Mouse (Mus musculus) gastrocnemius, postnatal 25 days (tissue): Measurements from ENCODE around the gene Hapln2. TPM values are rescaled to one million over a fixed set of nuclear protein-coding genes. Genes with fewer than 3 reads are reported as not detected.

Source experiments
- DNase-seq: peaks from one replicate; pipeline ENCODE4 v3.0.0; 2022
- long read RNA-seq, 2 experiments: library from polyadenylated mRNA; stranded (forward); transcript quantifications; one replicate each; pipeline ENCODE4 v2.0.0; 2021
- total RNA-seq, 2 experiments: library from RNA; stranded (reverse); gene quantifications; 1 replicate in 1 of 2; 2 replicates in 1 of 2; pipeline ENCODE4 v1.2.3; 2021

Gene Hapln2
- not detected for total RNA-seq
- long read RNA-seq, experiment 1: 0 reads
- long read RNA-seq, experiment 2: 0 reads

GRCm38 (mm10) chr3:88027434-88028186 is at the start of gene Hapln2:
TSS of gene Hapln2 (minus strand) at chr3:88027583.
- DNase-seq: no peak

GRCm38 (mm10) chr3:88074766-88075165 is 47.4 kb upstream of the Hapln2 start:
- no peak for DNase-seq

DNA sequence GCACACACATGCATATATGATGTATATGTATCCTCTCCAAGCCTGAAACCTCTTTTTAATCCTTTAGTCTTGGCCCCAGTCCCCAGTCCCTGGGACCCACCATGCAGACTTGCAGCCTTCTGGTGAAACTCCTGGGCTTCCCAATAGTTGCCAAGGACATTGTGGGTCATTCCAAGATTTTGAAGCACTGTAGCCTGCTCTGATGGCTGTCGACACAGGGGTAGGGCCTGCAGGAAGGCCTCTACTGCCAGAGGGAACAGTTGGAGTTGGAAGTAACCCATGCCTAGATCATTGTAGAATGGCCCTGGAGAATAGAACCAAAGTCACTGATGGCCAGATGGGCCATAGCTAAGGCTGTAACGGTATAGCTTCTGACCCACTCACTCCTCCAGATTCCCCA is 47.0 kb upstream of the Hapln2 start:
- DNase-seq: no peak

- no peak for DNase-seq
Measured at GRCm38 (mm10) chr3:88073631-88074030, 46.2 kb upstream of the Hapln2 start.

GRCm38 (mm10) chr3:88071783-88072182 is 44.4 kb upstream of the Hapln2 start:
- DNase-seq: peak; percentile 69

DNA sequence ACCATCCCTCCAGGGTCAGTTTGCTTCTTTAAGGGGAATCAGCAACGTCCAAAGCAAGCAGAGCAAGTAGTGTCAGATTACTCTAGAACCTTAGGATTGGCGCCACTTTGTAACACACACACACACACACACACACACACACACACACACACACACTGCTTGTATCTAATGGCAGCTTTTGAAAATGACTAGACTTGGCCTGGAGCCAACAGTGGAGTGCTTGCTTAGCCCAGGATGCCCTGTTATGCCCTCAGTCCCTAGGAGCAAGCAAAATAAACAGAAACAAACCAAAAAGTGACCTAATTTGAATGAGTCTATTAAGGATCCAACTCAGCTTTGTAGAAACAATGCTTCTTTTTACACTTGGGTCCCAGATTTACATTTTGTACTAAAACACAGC is 41.0 kb upstream of the Hapln2 start:
- DNase-seq: no peak

- peak; percentile 82 for DNase-seq
Measured at GRCm38 (mm10) chr3:88057902-88058696, 30.7 kb upstream of the Hapln2 start, which contains the start of gene Naxe. TSS of gene Naxe (minus strand) at chr3:88058495.

DNA sequence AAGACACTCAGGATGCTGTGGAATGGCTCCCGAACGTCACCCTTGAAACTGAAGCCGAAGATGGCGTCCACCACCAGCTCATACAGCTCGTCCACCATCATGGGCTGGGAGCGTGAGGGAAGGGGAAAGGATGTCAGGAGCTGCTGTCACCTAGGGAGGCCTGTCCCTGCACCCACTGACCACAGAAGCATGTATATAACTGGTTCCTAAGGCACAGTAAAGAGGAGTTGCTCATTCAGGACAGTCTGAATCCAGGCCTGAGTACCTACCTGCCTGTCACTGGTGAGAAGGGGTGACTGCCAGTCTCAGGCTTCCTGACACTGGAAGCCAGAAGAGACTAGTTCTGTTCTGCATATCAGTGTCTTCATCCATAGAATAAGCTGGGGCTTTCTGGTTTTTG is 29.6 kb upstream of the Hapln2 start:
- no peak for DNase-seq

DNA sequence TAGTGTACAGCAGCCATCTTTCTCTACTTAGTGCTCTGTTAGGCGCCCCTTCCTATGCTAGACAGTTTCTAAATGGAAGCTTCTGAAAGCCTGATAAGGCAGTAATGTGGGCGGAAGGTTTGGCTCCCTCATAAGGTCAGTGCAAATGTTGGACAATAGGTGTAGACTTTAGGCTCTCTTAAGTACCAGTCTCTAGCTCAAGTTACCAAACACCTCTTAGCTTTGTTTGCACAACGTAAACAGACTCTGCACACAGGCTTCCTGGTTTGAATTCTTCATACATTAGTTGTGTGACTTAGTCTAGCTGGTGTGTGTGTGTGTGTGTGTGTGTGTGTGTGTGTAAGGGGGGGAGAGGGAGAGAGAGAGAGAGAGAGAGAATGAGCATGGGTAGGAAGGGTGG is 22.1 kb upstream of the Hapln2 start:
- no peak for DNase-seq

- DNase-seq: peak; percentile 75
Measured at GRCm38 (mm10) chr3:88042661-88043421, 15.5 kb upstream of the Hapln2 start, which contains the start of gene Gpatch4. TSS of gene Gpatch4 (plus strand) at chr3:88043108.

GRCm38 (mm10) chr3:88035561-88036293 is 8.3 kb upstream of the Hapln2 start:
- DNase-seq: no peak

GRCm38 (mm10) chr3:88033506-88033905 is 6.1 kb upstream of the Hapln2 start:
- no peak for DNase-seq

DNA sequence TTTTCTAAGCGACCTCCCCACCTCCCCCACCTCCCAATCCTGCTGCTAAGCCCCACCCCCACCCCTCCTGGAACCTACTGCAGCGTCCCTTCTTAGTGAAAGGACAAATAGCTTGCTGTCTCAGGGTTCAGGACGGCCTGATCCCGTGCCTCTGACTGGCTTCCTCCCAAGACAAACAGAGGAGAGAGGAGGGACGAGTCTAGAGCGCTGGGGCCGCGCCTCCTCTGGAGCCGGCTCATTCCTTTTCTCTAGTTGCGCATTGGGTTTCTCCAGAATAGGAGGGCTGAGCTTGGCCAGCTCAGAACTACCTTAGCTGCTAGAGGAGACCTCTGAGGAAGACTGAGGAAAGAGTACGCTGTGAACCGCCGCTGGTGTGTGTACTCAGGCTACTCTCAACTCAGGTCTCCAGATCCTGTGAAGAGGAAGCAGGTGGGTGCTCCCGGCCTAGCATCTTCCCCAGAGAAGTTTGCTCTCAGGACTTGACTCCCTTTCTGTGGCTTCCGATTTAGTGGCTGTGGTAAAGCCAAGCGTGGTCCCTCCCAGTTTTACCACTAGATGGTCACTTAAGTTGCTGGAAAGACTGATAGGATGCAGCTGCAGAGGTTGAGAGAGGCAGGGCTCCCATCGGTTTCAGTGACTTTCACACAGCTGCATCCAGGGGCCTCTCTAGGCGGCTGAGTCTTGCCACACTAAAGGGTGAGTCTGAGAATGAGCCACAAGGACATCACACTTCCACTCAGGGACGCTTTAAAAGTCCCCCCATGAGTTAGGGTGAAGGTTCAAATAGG is 3.4 kb upstream of the Hapln2 start:
- DNase-seq: peak; percentile 38

GRCm38 (mm10) chr3:88026823-88027222 is 560 bp downstream of the Hapln2 start:
- DNase-seq: no peak

- DNase-seq: no peak
Measured at GRCm38 (mm10) chr3:88023192-88024074, 4.0 kb downstream of the Hapln2 start.

DNA sequence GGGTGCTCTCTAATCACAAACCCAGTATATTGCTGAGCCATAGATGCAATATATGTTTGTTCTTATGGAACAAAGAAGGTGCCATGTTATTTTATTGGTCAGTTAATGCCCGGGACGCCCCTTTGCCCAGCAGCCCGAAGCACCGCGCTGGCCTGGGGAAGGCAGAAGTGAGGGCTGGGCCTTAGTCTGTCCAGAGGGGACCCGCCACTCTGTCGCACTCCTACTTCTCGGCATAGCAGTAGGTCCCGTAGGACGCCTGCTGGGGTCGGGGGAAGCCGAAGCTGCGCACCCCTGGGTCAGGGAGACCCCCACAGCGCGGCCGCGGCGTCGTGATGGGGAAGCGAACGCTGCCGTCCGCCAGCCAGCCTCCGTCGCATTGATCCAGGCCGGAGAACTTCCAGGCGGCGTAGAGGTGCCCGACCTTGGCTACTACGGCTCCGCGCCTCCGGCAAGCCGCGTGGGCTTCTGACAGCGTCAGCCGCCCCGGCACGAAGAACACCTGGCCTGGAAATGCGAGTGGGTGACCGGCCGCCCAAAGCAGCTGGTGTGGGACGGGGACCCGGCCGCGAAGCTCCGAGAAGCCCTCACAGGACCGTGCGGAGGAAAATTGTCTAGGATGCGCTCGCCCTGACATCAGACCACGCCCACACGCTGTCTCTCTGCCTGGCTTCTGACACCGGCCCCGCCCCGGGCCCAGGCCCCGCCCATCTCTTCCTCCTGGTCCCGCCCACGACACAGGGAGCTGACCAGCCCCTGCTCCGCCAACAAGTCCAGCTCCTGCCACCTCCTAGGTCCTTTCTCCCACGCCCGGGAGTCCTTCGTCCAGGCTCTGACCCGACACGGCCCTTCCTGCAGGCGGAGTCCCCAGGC is 4.8 kb downstream of the Hapln2 start:
- DNase-seq: peak; percentile 88

DNA sequence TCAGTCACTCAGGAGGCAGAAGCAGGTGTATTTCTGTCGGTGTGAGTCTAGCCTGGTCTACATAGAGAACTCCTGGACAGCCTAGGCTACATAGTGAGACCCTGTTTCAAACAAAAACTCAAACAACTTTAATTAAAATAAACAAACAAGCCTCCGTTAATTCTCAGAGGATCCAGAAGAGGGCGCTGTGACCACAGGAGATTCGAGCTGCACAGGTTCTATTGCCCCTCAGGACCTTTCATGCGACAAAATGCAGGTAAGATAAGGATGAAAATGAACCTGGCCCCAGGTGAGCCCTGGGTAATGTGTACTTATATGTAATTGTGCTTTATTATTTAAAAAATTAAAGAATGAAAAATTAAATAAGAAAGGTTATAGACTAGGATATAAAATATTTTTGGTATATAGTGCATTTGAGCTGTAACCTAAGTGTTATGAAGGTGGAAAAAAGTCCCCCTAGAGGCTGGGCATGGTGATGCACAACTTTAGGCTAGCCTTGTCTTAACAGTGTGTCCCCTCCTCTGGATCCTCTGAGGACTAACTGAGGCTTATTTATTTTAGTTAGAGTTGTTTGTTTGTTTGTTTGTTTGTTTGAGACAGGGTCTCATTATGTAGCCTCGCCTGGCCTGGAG is 16.6 kb downstream of the Hapln2 start:
- DNase-seq: no peak
